Mouse (Mus musculus): ENCODE measurements around the gene Zfp609.

The Zfp609 gene

DNA sequence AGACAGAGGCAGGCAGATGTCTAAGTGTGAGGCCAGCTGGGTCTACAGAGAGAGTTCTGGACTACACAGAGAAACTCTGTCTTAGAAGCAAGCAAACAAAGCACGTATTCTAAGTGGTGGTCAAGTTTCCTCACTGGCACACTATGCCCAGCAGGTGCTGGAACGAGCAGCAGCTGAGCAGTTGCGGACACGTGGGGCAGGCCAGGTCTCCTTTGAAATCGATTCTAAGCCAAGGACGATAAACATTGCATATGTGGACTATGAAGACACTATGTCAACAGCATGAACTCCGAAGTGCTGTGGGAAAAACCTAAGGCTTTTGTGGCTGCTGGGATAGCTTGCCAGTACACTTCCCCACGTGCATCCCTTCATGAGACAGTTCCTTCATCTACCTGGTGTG, 67.4 kb downstream of the Zfp609 start:
- DNase-seq (ENCODE audit: low read depth): no peak

DNA sequence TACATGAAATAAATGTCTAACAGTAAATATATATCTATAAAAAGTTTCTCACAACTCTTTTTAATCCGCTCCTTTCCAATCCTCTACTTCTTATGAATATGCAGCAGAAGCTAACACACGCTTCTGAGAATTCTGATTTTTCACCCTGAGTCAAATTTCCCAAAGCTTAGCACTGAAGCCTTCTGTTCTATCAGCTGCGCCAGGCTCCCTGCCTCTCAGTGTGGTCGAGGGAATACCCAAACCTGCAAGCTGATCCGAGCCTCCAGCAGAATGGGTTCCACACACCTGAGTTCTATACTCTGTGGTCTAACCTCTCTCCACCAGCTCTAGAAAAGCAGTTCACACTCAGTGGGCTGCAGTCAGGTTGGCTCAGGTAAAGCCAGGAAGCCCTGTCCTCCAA, 68.1 kb downstream of the Zfp609 start:
- no peak for DNase-seq (ENCODE audit: low read depth)

DNA sequence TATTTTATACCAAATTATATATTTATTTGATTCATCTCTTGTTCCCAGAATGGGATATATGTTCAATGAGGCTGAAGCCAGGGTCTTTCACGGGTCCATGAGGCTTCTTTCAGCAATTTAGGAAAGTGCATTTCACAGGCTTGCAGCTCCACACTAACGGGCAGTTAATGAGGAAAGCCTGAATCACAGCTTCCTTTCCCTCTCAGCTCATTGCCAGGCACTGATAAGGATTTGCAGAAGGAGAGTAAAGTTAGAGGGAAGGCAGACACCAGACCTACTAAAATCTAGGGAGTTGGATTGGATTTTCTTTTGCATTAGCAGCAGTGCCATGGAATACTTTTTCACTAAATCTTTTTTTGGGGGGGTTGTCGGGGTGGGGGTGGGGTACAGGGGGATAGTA, 69.5 kb downstream of the Zfp609 start:
- DNase-seq (ENCODE audit: low read depth): no peak

DNA sequence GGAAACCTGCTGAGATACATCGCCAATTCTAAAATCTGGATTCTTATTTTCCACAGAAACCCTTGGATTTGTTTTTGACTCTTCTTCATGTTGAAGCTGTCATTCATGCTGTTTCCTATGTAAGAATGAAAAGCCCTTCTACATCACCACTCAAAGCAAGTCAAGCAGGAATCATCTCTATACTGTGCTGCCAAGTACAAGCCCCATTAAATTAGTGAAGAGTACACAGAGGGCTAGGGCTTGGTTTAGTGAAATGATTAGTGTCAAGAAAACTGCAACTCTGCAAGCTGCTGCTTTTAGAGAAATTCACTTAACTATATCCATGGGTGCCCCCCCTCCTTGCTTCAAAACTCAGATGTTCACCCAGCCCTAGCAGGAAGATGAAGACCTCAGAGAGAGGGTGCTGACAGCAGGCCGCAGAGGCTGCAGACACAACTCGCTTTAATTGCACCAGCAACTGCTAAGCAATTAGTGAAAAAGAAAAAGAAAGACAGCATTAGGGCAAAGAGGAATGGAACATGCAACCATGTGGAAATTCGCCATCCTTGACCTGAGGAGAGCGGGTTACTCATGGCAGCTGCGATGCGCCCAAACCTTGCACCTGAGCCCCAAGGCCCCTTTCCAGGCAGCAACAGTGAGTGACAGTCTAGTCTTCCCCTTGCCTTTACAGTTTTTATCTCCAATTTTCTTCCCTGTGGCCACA, 71.5 kb downstream of the Zfp609 start:
- no peak for DNase-seq (ENCODE audit: low read depth)

DNA sequence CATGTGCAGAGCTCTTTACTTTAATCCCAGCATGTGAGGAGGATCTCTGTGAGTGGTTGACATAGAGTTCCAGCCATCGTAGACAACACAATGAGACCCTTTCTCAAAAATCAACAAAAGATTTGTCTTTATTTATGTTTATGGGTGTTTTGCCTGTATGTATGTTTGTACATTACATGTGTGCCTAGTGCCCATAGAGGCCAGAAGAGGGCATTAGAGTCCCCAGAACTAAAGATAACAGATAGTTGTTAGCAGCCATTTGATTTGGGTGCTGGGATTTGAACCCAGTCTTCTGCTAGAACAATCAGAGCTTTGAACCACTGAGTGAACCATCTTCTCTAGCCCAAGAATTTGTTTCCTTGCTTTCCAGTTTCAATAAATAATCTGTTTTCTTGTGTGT, 72.2 kb downstream of the Zfp609 start:
- no peak for DNase-seq (ENCODE audit: low read depth)

DNA sequence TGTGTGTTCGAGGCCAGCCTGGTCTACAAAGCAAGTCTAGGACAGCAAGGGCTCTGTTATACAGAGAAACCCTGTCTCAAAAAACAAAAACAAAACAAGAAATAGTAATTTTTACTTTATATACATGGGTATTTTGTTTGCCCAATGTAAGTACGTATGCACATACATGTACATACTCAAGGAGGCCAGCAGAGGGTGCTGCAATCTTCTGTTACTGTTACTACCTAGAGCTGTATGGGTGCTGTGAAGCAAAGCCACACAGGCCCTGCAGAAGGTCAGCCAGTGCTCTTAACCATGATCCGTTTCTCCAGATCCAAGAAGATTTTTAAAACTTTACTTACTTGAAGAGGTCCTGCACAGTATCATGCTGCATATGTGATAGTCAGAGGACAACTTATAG, 74.7 kb downstream of the Zfp609 start:
- no peak for DNase-seq (ENCODE audit: low read depth)

DNA sequence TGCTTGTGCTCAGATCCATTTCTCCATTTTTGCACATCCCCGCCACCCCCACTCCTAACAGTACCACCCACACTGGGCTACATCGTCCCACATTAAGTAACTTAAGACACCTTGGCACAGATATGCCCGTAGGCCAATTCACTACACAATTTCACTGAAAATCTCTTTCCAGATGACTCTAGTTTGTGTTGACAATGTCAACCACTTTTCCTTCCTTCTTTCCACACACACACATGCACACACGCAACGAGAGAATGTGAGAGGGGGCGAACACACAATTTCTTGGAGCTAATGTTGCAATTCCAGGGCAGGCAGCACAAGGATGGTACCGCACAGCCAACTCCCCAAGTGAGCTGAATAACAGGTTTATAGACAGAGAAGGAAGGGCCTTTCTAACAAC, 75.5 kb downstream of the Zfp609 start:
- no peak for DNase-seq (ENCODE audit: low read depth)

DNA sequence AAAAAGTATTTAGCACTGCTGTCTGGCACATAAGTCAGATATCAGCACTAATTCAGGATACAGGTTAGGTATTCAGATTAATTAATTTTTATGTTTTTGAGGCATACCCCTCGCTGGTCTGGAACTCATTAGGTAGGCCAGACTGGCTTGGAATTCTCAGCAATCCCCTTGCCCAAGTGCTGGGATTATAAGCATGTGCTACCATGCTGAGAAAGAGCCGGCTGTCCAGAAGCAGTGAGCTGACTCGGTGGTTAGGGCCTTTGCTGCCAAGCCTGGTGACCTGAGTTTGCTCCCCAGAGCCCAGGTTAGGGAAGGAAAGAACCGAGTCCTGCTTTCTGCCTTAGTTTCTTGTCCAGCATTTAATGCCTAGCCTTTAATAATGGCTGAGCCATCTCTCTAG, 79.3 kb downstream of the Zfp609 start:
- DNase-seq (ENCODE audit: low read depth): no peak

DNA sequence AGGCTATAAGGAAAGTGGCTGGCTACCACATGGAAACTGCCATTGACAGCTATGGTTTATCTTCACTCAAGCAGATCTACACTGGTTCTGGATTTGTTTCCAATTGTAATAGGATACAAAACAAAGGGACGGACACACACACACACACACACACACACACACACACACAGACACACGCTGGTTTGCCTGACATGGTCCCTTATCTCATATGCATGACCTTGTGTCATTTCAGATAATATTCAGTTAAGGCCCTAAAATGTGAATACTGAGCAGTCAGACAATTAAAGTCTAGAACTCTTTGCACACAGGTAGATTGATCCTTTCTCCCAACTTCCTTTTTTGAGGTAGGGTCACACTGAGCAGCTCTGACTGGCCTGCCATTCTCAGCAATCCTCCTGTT, 80.9 kb downstream of the Zfp609 start:
- no peak for DNase-seq (ENCODE audit: low read depth)

DNA sequence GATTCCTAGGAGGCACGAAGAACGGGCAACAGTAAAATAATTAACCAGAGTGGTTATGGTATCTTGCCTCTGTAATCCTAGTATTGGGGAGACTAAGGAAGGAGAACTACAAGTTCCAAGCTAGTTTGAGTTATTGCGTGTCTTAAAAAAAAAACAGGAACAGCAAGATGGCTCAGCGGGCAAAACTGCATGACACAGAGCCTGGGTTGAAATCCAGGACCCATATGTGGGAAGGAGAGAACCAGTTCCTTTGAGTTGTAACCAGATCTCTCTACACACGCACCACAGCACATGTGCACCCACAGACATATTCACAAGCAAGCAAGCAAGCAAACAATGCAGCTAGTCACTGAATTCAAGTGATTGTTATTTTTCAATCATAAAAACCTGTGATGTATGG, 81.9 kb downstream of the Zfp609 start:
- no peak for DNase-seq (ENCODE audit: low read depth)

DNA sequence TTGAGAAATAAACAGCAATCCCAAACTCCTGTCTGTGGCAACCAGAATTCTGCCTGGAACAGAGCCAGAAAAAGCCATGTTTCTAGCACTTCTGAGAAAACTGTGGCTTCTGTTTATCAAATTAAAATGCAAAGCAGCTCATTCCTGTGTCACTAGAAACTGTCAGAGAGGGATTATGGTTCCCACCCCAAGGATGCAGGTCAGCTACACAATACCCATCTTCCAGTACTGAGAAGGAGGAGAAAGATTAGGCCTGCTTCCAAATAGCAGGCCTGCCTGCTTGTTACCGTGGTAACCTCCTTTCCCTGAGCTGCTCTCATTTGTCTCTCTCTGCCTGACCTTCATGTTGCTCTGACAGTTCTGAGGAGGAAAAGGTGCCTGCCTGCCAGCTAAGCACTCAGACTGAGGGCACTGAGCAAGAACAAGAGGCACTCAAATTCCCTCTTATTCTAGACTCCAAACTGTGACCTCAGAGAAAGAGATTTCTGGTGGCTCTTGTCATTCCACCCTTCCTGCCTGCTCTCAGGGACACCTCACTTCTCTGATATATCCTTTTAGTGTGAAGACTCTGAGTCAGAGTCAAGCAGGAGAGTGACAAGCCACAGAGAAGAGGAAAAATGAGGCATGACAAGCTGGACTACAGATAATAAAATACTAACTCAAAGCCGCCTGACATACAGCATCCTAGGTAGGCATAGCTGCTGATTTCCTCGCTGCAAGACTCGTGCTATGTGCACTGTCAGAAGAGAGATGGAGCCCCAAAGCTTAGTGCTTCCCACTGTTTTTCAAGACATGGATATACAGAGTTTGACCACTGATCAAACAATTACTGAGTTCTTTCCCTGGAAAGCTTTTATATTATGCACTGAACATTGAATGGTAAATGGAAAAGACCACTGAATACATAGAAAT, 82.9 kb downstream of the Zfp609 start:
- no peak for DNase-seq (ENCODE audit: low read depth)

DNA sequence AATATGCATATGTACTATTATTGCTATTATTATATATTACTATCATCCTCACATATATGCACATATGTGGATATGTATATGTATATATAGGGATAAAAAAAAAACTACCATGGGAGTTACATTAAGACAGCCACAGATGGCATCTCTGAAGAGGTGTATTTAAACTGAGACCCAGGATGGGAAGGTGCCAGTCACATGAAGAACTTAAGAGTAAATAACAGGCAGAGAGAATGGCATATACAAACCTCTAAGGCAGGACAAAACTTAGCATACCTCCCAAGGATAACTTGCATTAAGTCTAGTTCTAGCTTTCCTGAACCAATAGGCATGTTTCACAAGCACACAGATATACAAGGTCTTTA, 83.6 kb downstream of the Zfp609 start:
- DNase-seq (ENCODE audit: low read depth): no peak

DNA sequence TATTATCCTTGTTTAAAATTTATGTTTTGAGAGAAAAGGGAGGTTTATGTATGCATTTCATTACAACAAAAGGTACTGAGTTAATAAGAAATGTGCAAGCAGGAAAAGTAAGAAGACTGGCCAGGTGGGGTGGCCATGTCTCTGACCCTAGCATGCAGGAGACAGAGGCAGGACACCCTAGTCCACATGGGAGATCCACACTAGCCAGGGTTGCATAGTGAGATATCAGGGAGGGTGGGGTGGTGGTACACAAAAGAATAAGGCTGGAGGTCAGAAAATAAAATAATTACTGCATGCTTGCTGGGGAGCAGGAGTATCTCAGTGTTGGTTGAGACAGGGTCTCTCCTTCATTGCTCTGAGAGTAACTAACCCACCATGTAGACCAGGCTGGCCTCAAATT, 84.0 kb downstream of the Zfp609 start:
- DNase-seq (ENCODE audit: low read depth): no peak

DNA sequence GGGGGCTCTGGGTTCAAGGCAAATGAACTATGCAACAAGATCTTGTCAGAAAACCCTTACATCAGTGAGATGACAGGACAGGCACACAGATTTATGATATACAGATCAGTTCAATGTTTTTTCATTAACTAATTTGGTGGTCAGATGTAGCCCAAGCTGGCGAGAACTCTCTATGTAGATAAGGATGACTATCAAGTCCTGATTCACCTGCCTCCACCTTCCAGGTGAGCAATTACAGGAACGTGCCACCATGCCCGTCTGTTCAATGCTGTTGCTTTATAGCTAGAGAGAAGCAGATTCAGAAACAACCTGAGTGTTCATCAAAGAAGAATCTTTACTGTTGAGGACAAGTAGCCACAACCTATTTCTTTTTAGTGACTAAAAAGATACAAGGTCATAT, 84.6 kb downstream of the Zfp609 start:
- no peak for DNase-seq (ENCODE audit: low read depth)

DNA sequence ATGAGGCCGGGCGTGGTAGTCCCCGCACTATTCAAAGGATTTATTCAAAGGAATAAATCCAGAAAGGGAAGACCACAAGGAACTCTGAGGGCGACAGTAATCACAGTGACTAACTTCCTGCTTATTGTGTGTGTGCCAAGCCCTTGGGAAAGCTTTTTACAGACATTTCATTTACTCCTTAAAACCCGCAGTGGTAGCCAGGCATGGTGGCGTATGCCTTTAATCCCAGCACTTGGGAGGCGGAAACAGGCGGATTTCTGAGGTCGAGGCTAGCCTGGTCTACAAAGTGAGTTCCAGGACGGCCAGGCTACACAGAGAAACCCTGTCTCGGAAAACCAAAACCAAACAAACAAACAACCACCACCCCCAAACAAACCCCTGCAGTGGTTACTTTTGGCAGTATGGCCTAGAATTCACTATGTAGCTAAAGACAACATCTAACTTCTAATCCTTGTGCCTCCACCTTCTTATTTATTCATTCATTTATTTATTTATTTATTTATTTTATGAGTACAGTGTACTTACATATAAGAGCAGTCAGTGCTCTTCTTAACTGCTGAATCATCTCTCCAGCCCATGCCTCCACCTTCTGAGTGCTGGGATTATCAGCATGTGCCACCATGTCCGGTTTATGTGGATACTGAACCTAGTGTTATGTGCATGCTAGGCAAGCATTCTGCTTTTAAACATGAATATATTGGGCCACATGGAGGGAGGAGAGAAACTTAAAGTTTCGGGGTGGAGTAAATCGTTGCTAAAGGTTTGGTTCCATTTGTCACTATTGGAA, 86.1 kb downstream of the Zfp609 start:
- DNase-seq (ENCODE audit: low read depth): no peak

DNA sequence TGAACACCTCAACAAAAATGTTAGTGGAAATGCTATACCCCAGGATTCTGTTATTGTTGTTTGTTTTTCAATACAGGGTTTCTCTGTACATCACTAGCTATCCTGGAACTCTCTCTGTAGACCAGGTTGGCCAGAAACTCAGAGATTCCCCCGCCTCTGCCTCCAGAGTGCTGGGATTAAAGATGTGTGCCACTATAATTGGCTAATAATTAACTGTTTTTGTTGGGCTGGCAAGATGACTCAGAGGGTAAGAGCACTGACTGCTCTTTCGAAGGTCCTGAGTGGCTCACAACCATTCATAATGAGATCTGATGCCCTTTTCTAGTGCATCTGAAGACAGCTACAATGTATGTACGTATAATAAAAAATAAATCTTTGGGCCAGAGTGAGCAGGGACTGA, 92.4 kb downstream of the Zfp609 start:
- DNase-seq (ENCODE audit: low read depth): no peak

DNA sequence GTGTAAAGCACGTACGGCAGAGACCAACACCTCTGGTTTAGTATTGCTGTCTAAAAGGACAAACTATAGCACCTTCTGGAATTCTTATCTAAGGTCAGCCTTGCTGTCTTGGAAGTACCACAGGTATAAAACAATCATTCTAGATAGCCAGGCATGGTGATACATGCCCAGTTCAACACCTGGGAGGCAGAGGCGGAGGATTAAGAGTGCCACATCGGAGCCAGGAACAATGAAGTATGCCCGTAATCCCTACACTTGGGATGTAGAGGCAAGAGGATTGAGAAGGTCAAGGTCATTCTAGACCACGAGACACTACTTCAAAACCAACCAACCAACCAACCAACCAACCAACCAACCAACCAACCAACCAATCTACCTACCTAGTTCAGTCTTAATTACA, 98.8 kb downstream of the Zfp609 start:
- no peak for DNase-seq (ENCODE audit: low read depth)

DNA sequence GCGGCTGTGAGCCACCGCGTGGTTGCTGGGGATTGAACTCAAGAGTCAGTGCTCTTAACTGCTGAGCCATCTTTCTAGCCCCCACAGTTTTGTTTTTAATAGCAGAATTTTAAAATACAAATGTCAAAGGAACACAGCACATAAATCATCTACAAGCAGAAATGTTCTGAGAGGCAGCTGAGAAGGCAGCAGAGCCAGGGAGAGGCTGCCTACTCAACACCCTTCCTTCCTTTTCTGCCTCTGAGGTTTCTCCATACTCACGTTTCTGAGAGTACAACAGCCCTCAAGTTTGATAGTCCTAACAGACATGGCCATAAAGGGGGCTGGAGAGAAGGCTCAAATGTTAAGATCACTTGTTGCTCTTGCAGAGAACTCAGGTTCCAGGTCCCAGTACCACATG, 99.9 kb downstream of the Zfp609 start:
- DNase-seq (ENCODE audit: low read depth): no peak

DNA sequence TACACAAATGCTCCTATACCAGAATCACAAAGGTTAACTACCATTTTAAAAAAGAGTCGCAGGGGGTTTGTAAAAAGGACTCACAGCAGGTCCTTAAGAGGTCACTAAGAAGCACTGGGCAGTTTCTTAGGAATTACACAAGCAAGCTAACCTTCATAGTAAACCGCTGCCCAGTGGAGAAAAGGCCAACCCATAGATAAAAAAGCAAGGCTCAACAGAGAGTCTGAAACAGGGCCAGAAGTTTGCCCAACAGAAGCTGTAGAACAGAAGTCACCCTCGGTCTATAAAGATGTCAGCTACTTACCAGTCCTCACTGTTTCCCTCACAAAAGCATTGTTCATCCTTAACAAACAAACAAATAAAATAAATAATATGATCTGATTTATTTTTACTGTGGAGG, 100.9 kb downstream of the Zfp609 start:
- no peak for DNase-seq (ENCODE audit: low read depth)

DNA sequence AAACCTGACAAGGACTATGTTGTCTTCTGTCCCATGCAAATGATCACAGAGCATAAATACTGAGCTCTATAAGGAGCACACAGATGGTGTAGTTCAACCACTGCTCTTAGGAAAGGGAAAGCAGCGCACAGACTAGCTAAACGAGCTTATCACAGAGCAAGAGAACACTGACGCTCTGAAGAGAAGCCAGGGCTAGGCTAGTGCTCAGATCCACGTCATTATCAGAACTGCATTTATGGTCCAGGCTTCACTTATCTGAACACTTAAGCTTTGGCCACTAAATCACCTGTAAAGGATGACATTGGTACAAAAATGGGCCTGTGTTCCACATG, 102.1 kb downstream of the Zfp609 start:
- DNase-seq (ENCODE audit: low read depth): no peak

DNA sequence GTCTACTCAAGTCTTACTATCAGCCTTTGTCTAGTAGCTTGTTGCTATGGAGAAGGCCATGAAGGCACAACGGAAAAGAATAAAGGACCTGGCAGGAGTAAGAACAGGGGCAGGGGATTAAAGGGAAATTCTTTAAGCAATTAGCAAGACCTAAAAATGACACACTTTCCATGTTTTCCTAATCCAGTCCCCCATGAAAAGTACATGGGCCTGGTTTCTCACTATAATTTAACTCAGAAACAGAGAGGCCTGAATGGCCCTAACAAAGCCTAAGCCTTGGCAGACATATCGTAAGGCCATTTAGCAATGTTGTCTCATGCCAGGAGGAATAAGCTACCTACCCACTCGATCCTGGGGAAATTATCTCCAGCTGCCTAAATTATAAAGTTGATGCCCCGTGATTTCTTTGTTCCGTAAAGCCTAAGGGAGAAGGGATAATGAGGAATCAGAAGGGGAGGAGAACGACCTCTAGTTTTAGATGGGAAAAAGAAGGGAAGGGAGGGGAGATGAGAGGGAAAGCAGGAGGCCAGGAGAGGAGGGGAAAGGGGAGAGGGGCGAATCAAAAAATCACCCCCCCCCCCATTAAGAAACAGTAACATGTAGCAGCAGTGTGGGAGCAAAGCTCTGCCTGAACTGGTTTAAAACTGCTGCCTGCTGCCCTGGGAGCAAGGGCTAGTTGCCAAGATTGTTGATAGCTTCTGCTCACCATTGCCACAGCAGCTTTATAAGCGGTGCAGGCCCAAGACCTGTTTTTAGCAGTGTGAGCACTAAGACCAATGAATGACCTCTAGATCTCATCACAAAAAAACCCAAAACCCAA, 102.7 kb downstream of the Zfp609 start:
- DNase-seq (ENCODE audit: low read depth): no peak

DNA sequence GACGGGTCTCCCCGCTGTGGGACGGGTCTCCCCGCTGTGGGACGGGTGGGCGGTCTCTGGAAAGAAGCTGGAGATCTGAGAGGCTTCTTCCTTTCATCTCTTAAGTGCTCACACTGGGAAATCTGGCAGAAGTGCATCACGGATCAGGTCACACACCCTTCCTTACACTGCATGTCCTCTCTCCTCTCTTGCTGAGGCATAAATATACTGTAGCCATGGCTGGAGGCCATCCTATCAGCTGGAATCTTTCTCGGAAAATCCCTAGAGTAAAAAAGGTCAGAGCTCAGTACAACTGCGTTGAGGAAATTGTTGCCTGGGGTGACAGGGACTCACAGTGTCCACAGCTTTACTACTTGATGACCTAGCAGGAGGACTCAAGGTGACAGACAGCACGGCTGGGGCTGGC, 106.2 kb downstream of the Zfp609 start:
- no peak for DNase-seq (ENCODE audit: low read depth)

All from c-Kit-positive CD71-negative TER-119-negative erythroid progenitor cells, embryonic 14.5 days (primary cell).